Comparison of ENCODE assay signal across 20 mouse cellular contexts in the genomic region with DNA sequence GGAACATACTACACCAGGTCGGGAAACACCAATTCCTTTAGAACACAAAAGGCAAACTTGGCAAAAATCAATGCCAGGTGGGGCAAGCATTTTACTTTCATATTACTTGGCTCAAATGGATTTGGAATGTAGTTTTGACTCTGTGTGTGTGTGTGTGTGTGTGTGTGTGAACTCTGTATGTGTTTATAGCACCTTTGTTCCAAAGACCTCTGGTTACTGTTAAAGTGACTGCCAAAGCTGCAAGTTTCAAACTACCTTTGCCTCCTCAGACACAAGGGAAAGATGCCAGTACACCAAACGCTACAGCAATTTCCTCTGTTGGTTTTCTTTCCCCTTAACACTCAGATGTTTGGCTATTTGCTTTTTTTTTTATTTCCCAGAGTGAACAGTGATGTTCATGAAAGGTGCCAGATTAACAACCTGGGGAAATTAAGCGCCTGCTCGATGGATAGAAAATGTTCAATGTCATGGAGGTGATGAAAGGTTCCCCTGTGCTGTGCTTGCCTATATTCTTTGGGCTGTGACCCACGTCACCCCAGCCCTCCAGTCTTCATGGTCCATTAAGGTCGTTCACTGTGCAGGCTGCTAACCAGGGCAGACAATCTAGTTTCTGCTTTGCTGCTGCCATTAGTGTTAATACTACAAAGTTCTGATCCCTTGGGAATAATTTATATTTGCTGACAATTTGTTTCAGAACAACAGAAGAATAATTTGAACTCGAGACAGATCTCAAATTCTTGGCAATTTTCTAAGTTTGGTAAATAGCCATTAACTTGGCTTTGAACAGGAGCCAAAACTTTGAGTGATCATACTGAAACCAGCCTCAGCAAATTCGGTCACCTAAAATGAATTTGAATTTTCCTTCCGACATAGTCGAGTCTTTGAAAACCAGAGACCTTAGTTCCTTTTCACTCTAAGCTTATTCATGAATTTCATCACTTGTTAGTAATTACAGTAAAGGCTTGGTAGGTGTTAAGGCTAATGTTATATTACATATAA.
A peak's percentile ranks its signal among the peaks of the same experiment; 100 is the strongest.
DNase-seq lines count a peak whose midpoint lies in the region; ATAC-seq and TF ChIP-seq lines count a peak whose summit lies in the region.
"Had no signal": no experiment of that assay in that cellular context is flagged by ENCODE, and none has a peak within 500 bp of the region (broad histone marks: within the 10 kb centered on the region; RNA-seq: fewer than 3 reads in every experiment).

No protein-coding gene starts in this region.

- no peaks in the 10 kb centered on the region for H3K27me3 ChIP-seq in CH12.LX (replicated peaks)
- H3K27me3 ChIP-seq in kidney, embryonic 14.5 days (ENCODE audit: control insufficient read depth, insufficient read depth, low read length) = no peaks in the 10 kb centered on the region
- H3K27me3 ChIP-seq in limb, embryonic 10.5 days (ENCODE audit: low read depth, poor library complexity, severe bottlenecking) = no peaks in the 10 kb centered on the region
- H3K27me3 ChIP-seq in forebrain, embryonic 12.5 days = no peaks in the 10 kb centered on the region
- H3K27me3 ChIP-seq: embryonic facial prominence, embryonic 15.5 days; heart, embryonic 15.5 days; hindbrain, embryonic 15.5 days had no signal

- peak; percentile 88 for TF ChIP-seq EP300 in CH12.LX (IDR thresholded peaks at IDR 0.05; ENCODE audit: low read length)

- peaks cover 9% of the 10 kb centered on the region for H3K9me3 ChIP-seq in CH12.LX (replicated peaks; ENCODE audit: low read length)
- no peaks in the 10 kb centered on the region; the same call in 1 of the 2 replicates for H3K9me3 ChIP-seq in kidney, embryonic 14.5 days (ENCODE audit: control insufficient read depth, low read length)
- H3K9me3 ChIP-seq in limb, embryonic 10.5 days (replicated peaks) = peaks cover 2% of the 10 kb centered on the region; the same call in 1 of the 2 replicates
- 0 out of 2 replicates have a peak, but pooled peaks cover 5% of the 10 kb centered on the region for H3K9me3 ChIP-seq in forebrain, embryonic 12.5 days
- H3K9me3 ChIP-seq: embryonic facial prominence, embryonic 15.5 days; heart, embryonic 15.5 days; hindbrain, embryonic 15.5 days had no signal

- intact Hi-C loops in left cerebral cortex, postnatal 36 days (cut with DNase I) = no loop called here

- in situ Hi-C loops in CH12.LX (cut with MboI; ENCODE audit: low pct_ligation_motif_present, low pct_unique_long_range_greater_than_20kb, low sequenced_read_pairs) = no loop called here

- ATAC-seq in kidney, embryonic 14.5 days (ENCODE audit: low FRiP score, low TSS enrichment) = peak; percentile 78; the same call in 1 of the 2 replicates
- ATAC-seq in forebrain, embryonic 12.5 days (ENCODE audit: low FRiP score) = no peak

- H3K79me2 ChIP-seq in CH12.LX (replicated peaks; ENCODE audit: control insufficient read depth, extremely low read depth, insufficient read depth, poor library complexity, severe bottlenecking) = no peaks in the 10 kb centered on the region

- H3K9ac ChIP-seq in CH12.LX (ENCODE audit: insufficient read depth, low read depth) = no peak overlapping the region; the same call in 1 of the 2 replicates
- no peak overlapping the region for H3K9ac ChIP-seq in kidney, embryonic 14.5 days (ENCODE audit: low read depth, low read length)
- no peak overlapping the region for H3K9ac ChIP-seq in forebrain, embryonic 12.5 days
- H3K9ac ChIP-seq: embryonic facial prominence, embryonic 15.5 days; heart, embryonic 15.5 days; hindbrain, embryonic 15.5 days had no signal

- peak overlapping the region; percentile 86 for H3K4me2 ChIP-seq in CH12.LX (ENCODE audit: insufficient read depth, low read depth, poor library complexity, severe bottlenecking)
- H3K4me2 ChIP-seq in kidney, embryonic 14.5 days (replicated peaks; ENCODE audit: low read depth, low read length) = no peak overlapping the region
- H3K4me2 ChIP-seq in forebrain, embryonic 12.5 days = no peak overlapping the region
- H3K4me2 ChIP-seq: embryonic facial prominence, embryonic 15.5 days; heart, embryonic 15.5 days; hindbrain, embryonic 15.5 days had no signal

- H3K4me1 ChIP-seq in CH12.LX (ENCODE audit: control insufficient read depth in 1 of 2, insufficient read depth in 2 of 2) = peaks cover 15 to 47% of the 10 kb centered on the region in 2 experiments
- peaks cover 9% of the 10 kb centered on the region; the same call in 1 of the 2 replicates for H3K4me1 ChIP-seq in kidney, embryonic 14.5 days (ENCODE audit: control insufficient read depth, insufficient read depth, low read length)
- peaks cover 49% of the 10 kb centered on the region for H3K4me1 ChIP-seq in limb, embryonic 10.5 days
- no peaks in the 10 kb centered on the region for H3K4me1 ChIP-seq in forebrain, embryonic 12.5 days
- H3K4me1 ChIP-seq: forebrain, embryonic 10.5 days; hindbrain, embryonic 15.5 days had no signal

- H3K36me3 ChIP-seq in CH12.LX (replicated peaks in 1 of 2; ENCODE audit: control insufficient read depth in 1 of 2, insufficient read depth in 1 of 2, low read length in 1 of 2) = peaks cover 0 to 4% of the 10 kb centered on the region in 2 experiments
- no peaks in the 10 kb centered on the region for H3K36me3 ChIP-seq in kidney, embryonic 14.5 days (ENCODE audit: control insufficient read depth, insufficient read depth, low read length)
- H3K36me3 ChIP-seq in limb, embryonic 10.5 days = peaks cover 2% of the 10 kb centered on the region; the same call in 1 of the 2 replicates
- no peaks in the 10 kb centered on the region for H3K36me3 ChIP-seq in forebrain, embryonic 12.5 days (replicated peaks)
- H3K36me3 ChIP-seq: embryonic facial prominence, embryonic 15.5 days; forebrain, embryonic 10.5 days; heart, embryonic 15.5 days; hindbrain, embryonic 15.5 days had no signal

- TF ChIP-seq POLR2A in CH12.LX (IDR thresholded peaks at IDR 0.05; ENCODE audit: low read depth, low read length) = no peak

- DNase-seq in embryo, embryonic 11 days = peak; percentile 36
- DNase-seq in embryo, embryonic 10 days (ENCODE audit: low spot score) = no peak
- DNase-seq in CH12.LX (ENCODE audit: extremely low read depth) = peak; percentile 58
- DNase-seq in limb, embryonic 10.5 days (ENCODE audit: low spot score) = peak; percentile 31
- no peak for DNase-seq in left cerebral cortex, postnatal 36 days (ENCODE audit: low spot score in 2 of 2)
- DNase-seq in spleen, postnatal 14 days (ENCODE audit: low spot score in 2 of 2) = no peak
- DNase-seq: cerebellum, adult 9-10 months; gastrocnemius, postnatal 14 days; heart, adult 2 months; heart, postnatal 4 days; layer of hippocampus, adult 9-11 months; lung, adult 18-20 months; lung, postnatal 36 days; retina, postnatal 1 day had no signal

- H3K4me3 ChIP-seq in CH12.LX (replicated peaks in 1 of 3; ENCODE audit: low read depth in 2 of 3, low read length in 2 of 3, poor library complexity in 1 of 3) = peak overlapping the region in 1 of 3 experiments; percentile 4
- no peak overlapping the region for H3K4me3 ChIP-seq in kidney, embryonic 14.5 days (ENCODE audit: low read length)
- H3K4me3 ChIP-seq in limb, embryonic 10.5 days = no peak overlapping the region
- no peak overlapping the region for H3K4me3 ChIP-seq in forebrain, embryonic 12.5 days (replicated peaks)
- H3K4me3 ChIP-seq: embryonic facial prominence, embryonic 15.5 days; forebrain, embryonic 10.5 days; heart, adult 2 months; heart, embryonic 15.5 days; hindbrain, embryonic 15.5 days had no signal

- no peak for TF ChIP-seq RAD21 in CH12.LX (IDR thresholded peaks at IDR 0.05; ENCODE audit: low read depth, low read length)

- dilution Hi-C loops in CH12.LX (cut with MboI; ENCODE audit: extremely low pct_ligation_motif_present, extremely low pct_unique_long_range_greater_than_20kb, low sequenced_read_pairs) = no loop called here

- TF ChIP-seq CTCF in CH12.LX (conservative IDR thresholded peaks at IDR 0.05 in 1 of 2, IDR thresholded peaks at IDR 0.05 in 1 of 2; ENCODE audit: low read depth in 2 of 2, low read length in 2 of 2) = no peak

- H3K27ac ChIP-seq in CH12.LX (ENCODE audit: insufficient read depth, low read depth) = no peak overlapping the region
- no peak overlapping the region for H3K27ac ChIP-seq in kidney, embryonic 14.5 days (ENCODE audit: low read depth, low read length)
- peak overlapping the region; percentile 73 for H3K27ac ChIP-seq in limb, embryonic 10.5 days
- no peak overlapping the region for H3K27ac ChIP-seq in forebrain, embryonic 12.5 days
- H3K27ac ChIP-seq: embryonic facial prominence, embryonic 15.5 days; forebrain, embryonic 10.5 days; heart, adult 2 months; heart, embryonic 15.5 days; hindbrain, embryonic 15.5 days had no signal

- WGBS in kidney, embryonic 14.5 days = 45% methylated on average over 10 of the region's 10 CpGs
- WGBS in limb, embryonic 10.5 days = 61% methylated on average over 10 of the region's 10 CpGs
- whole genome bisulfite sequencing in forebrain, embryonic 12.5 days = 84% methylated on average over 10 of the region's 10 CpGs

TF ChIP-seq in CH12.LX, 34 proteins besides CTCF, POLR2A, EP300 and RAD21:
- TF ChIP-seq IRF4 (IDR thresholded peaks at IDR 0.05; ENCODE audit: low read depth, low read length) = peak; percentile 73
- TF ChIP-seq JUN (IDR thresholded peaks at IDR 0.05; ENCODE audit: insufficient read depth, low read depth, low read length) = no peak
- 0 out of 2 replicates have a peak, but pooled peaks have one; percentile 50 for TF ChIP-seq MAFK (IDR thresholded peaks at IDR 0.05; ENCODE audit: insufficient replicate concordance, low read length)
- no peak for TF ChIP-seq UBTF (IDR thresholded peaks at IDR 0.05; ENCODE audit: low read depth, low read length)
- peak; percentile 49; the same call in 1 of the 2 replicates for TF ChIP-seq JUND (conservative IDR thresholded peaks at IDR 0.05; ENCODE audit: low read depth, low read length)
- TF ChIP-seq MEF2A (IDR thresholded peaks at IDR 0.05; ENCODE audit: borderline replicate concordance, low read depth, low read length) = 0 out of 2 replicates have a peak, but pooled peaks have one; percentile 23
- TF ChIP-seq ETS1 (conservative IDR thresholded peaks at IDR 0.05; ENCODE audit: low read depth, low read length) = no peak
- 0 out of 2 replicates have a peak, but pooled peaks have one; percentile 1 for TF ChIP-seq BHLHE40 (IDR thresholded peaks at IDR 0.05; ENCODE audit: low read depth, low read length)
- TF ChIP-seq MYC (IDR thresholded peaks at IDR 0.05; ENCODE audit: low read depth, low read length) = no peak
- 0 out of 2 replicates have a peak, but pooled peaks have one; percentile 24 for TF ChIP-seq TBP (conservative IDR thresholded peaks at IDR 0.05; ENCODE audit: low read depth, low read length)

Comparison
In these comparisons a context has a peak if more than half of its experiments do, and no peak if none do; other contexts are left out.
1. DNase-seq: peak in embryo, embryonic 11 days (single experiment), CH12.LX (single experiment) and limb, embryonic 10.5 days (single experiment); none in embryo, embryonic 10 days (single experiment), left cerebral cortex, postnatal 36 days (0 of 2) and spleen, postnatal 14 days (0 of 2).